Mouse (Mus musculus): ENCODE measurements around the gene Kdm6b. TPM values are rescaled to one million over a fixed set of nuclear protein-coding genes. Genes with fewer than 3 reads are reported as not detected.

The Kdm6b gene
- polyA plus RNA-seq (2015; fragmentation: Nextera tagmentation; extraction: Ambion mirVana), result 4.8 and 5.1 TPM in 2 replicates

GRCm38 (mm10) chr11:69413221-69414181 lies at the start of gene Kdm6b:
Gene Kdm6b, minus strand, starts transcription at chr11:69413675.
- Histone ChIP-seq H3K36me3 (peaks cover 3% of the 10 kb centered on the region; the same call in 1 of the 2 replicates), H3K27me3 (peaks cover 26% of the 10 kb centered on the region), H3K4me1 (replicated peaks) (peaks cover 90% of the 10 kb centered on the region), H3K4me3 (replicated peaks) (peak within 1 kb of the TSS; percentile 61), H3K4me2 (peak within 1 kb of the TSS; percentile 100), H3K27ac (peak within 1 kb of the TSS; percentile 93), H3K9ac (peak within 1 kb of the TSS; percentile 86), H3K9me3 (replicated peaks) (no peaks in the 10 kb centered on the region)
- WGBS (ENCODE audit: insufficient replicate concordance), result 41% methylated on average over 12 of the region's 12 CpGs
- no peak for ATAC-seq (ENCODE audit: low read depth)
- DNase-seq, result no peak

- H3K27ac ChIP-seq, result no peak overlapping the region
- peaks cover 25% of the 10 kb centered on the region for H3K4me1 ChIP-seq (replicated peaks)
- DNase-seq (no peak), ATAC-seq (ENCODE audit: low read depth) (no peak)
- H3K9ac ChIP-seq, result no peak overlapping the region
- WGBS (ENCODE audit: insufficient replicate concordance), result 22% methylated on average over 5 of the region's 5 CpGs
- H3K4me3 ChIP-seq (replicated peaks), result no peak overlapping the region
- no peaks in the 10 kb centered on the region for H3K36me3 ChIP-seq
- no peaks in the 10 kb centered on the region; the same call in 1 of the 2 replicates for H3K27me3 ChIP-seq
- no peaks in the 10 kb centered on the region for H3K9me3 ChIP-seq (replicated peaks)
- H3K4me2 ChIP-seq, result no peak overlapping the region
Observed at GRCm38 (mm10) chr11:69461568-69461967, 48.1 kb upstream of the Kdm6b start.

GRCm38 (mm10) chr11:69459883-69460282 lies 46.4 kb upstream of the Kdm6b start:
- ATAC-seq (ENCODE audit: low read depth) (no peak), DNase-seq (no peak)
- H3K27me3 ChIP-seq, result no peaks in the 10 kb centered on the region

GRCm38 (mm10) chr11:69457006-69457579 lies 43.6 kb upstream of the Kdm6b start:
- Histone ChIP-seq H3K9ac (no peak overlapping the region; the same call in 1 of the 2 replicates), H3K4me2 (0 out of 2 replicates have a peak overlapping the region, but pooled peaks have one; percentile 1), H3K27ac (no peak overlapping the region), H3K9me3 (replicated peaks) (no peaks in the 10 kb centered on the region), H3K4me1 (replicated peaks) (peaks cover 39% of the 10 kb centered on the region), H3K4me3 (replicated peaks) (no peak overlapping the region), H3K36me3 (no peaks in the 10 kb centered on the region), H3K27me3 (no peaks in the 10 kb centered on the region)
- ATAC-seq (ENCODE audit: low read depth) (peak; percentile 72), DNase-seq (no peak)
- WGBS (ENCODE audit: insufficient replicate concordance), result 23% methylated on average over 6 of the region's 6 CpGs

More at GRCm38 (mm10) chr11:69459883-69460282, 46.4 kb upstream of the Kdm6b start:
- no peak overlapping the region for H3K9ac ChIP-seq
- no peaks in the 10 kb centered on the region for H3K36me3 ChIP-seq
- H3K4me1 ChIP-seq (replicated peaks), result peaks cover 28% of the 10 kb centered on the region
- no peaks in the 10 kb centered on the region for H3K9me3 ChIP-seq (replicated peaks)
- 55% methylated on average over 4 of the region's 4 CpGs for WGBS (ENCODE audit: insufficient replicate concordance)
- H3K4me2 ChIP-seq, result no peak overlapping the region
- no peak overlapping the region for H3K27ac ChIP-seq
- no peak overlapping the region for H3K4me3 ChIP-seq (replicated peaks)

GRCm38 (mm10) chr11:69452114-69452867 lies 38.8 kb upstream of the Kdm6b start:
- Histone ChIP-seq H3K36me3 (no peaks in the 10 kb centered on the region), H3K4me3 (replicated peaks) (no peak overlapping the region), H3K4me2 (peak overlapping the region; percentile 36), H3K4me1 (replicated peaks) (peaks cover 29% of the 10 kb centered on the region), H3K27ac (no peak overlapping the region), H3K9me3 (replicated peaks) (no peaks in the 10 kb centered on the region), H3K9ac (no peak overlapping the region), H3K27me3 (0 out of 2 replicates have a peak, but pooled peaks cover 5% of the 10 kb centered on the region)
- 53% methylated on average over 23 of the region's 23 CpGs for WGBS (ENCODE audit: insufficient replicate concordance)
- DNase-seq, result no peak
- ATAC-seq (ENCODE audit: low read depth), result peak; percentile 39; the same call in 1 of the 2 replicates

GRCm38 (mm10) chr11:69447299-69447698 lies 33.8 kb upstream of the Kdm6b start:
- H3K4me2 ChIP-seq, result no peak overlapping the region
- no peak for DNase-seq
- H3K9ac ChIP-seq, result no peak overlapping the region
- 82% methylated on average over 7 of the region's 7 CpGs for WGBS (ENCODE audit: insufficient replicate concordance)
- H3K27me3 ChIP-seq, result 0 out of 2 replicates have a peak, but pooled peaks cover 5% of the 10 kb centered on the region
- H3K9me3 ChIP-seq (replicated peaks), result no peaks in the 10 kb centered on the region
- H3K27ac ChIP-seq, result no peak overlapping the region
- H3K36me3 ChIP-seq, result no peaks in the 10 kb centered on the region
- ATAC-seq (ENCODE audit: low read depth), result no peak
- H3K4me1 ChIP-seq (replicated peaks), result peaks cover 7% of the 10 kb centered on the region
- H3K4me3 ChIP-seq (replicated peaks), result no peak overlapping the region

- ATAC-seq (ENCODE audit: low read depth), result no peak
- DNase-seq, result no peak
- no peak overlapping the region for H3K9ac ChIP-seq
- H3K9me3 ChIP-seq (replicated peaks), result no peaks in the 10 kb centered on the region
- no peaks in the 10 kb centered on the region for H3K4me1 ChIP-seq (replicated peaks)
- WGBS (ENCODE audit: insufficient replicate concordance), result 37% methylated on average over 5 of the region's 5 CpGs
- no peak overlapping the region for H3K4me2 ChIP-seq
- H3K4me3 ChIP-seq (replicated peaks), result no peak overlapping the region
- H3K36me3 ChIP-seq, result no peaks in the 10 kb centered on the region
- H3K27me3 ChIP-seq, result 0 out of 2 replicates have a peak, but pooled peaks cover 3% of the 10 kb centered on the region
- H3K27ac ChIP-seq, result no peak overlapping the region
Observed at GRCm38 (mm10) chr11:69443328-69443727, 29.9 kb upstream of the Kdm6b start.

- WGBS (ENCODE audit: insufficient replicate concordance), result 35% methylated on average over 3 of the region's 3 CpGs
- Histone ChIP-seq H3K27ac (no peak overlapping the region), H3K9ac (no peak overlapping the region), H3K4me1 (replicated peaks) (no peaks in the 10 kb centered on the region), H3K9me3 (replicated peaks) (no peaks in the 10 kb centered on the region), H3K27me3 (no peaks in the 10 kb centered on the region), H3K4me2 (no peak overlapping the region), H3K36me3 (no peaks in the 10 kb centered on the region), H3K4me3 (replicated peaks) (no peak overlapping the region)
- no peak for ATAC-seq (ENCODE audit: low read depth)
- DNase-seq, result no peak
Observed at GRCm38 (mm10) chr11:69437291-69437690, 23.8 kb upstream of the Kdm6b start.

GRCm38 (mm10) chr11:69433189-69433588 lies 19.7 kb upstream of the Kdm6b start:
- Histone ChIP-seq H3K4me3 (replicated peaks) (no peak overlapping the region), H3K4me1 (replicated peaks) (peaks cover 12% of the 10 kb centered on the region), H3K9me3 (replicated peaks) (no peaks in the 10 kb centered on the region), H3K9ac (no peak overlapping the region), H3K27ac (no peak overlapping the region), H3K36me3 (no peaks in the 10 kb centered on the region), H3K27me3 (no peaks in the 10 kb centered on the region), H3K4me2 (no peak overlapping the region)
- ATAC-seq (ENCODE audit: low read depth), result no peak
- 62% methylated on average over 6 of the region's 6 CpGs for WGBS (ENCODE audit: insufficient replicate concordance)
- DNase-seq, result no peak

- Histone ChIP-seq H3K9ac (no peak overlapping the region), H3K27me3 (no peaks in the 10 kb centered on the region), H3K36me3 (no peaks in the 10 kb centered on the region), H3K4me3 (replicated peaks) (no peak overlapping the region), H3K27ac (no peak overlapping the region), H3K9me3 (replicated peaks) (no peaks in the 10 kb centered on the region), H3K4me2 (no peak overlapping the region), H3K4me1 (replicated peaks) (peaks cover 12% of the 10 kb centered on the region)
- DNase-seq (no peak), ATAC-seq (ENCODE audit: low read depth) (no peak)
- WGBS (ENCODE audit: insufficient replicate concordance), result 63% methylated on average over 11 of the region's 11 CpGs
Observed at GRCm38 (mm10) chr11:69432640-69432982, 19.1 kb upstream of the Kdm6b start.

Measured in liver, embryonic 13.5 days (tissue).